Mouse (Mus musculus) monocyte, adult 5-6 weeks (primary cell): ENCODE data around the gene Jpt2. TPM values are rescaled to one million over a fixed set of nuclear protein-coding genes. Genes with fewer than 3 reads are reported as not detected.
"Not testable (repeated sequence)": the region's sequence is repeated elsewhere in the genome, so short reads cannot be mapped to it uniquely, and the experiment has no call there.

Experiments used
- ATAC-seq: fragments of 153-309, 156-312 bp; replicated peaks from 2 replicates; pipeline ENCODE4 v1.8.0; 2017; ENCODE audit warnings: mild to moderate bottlenecking; ENCODE audit not compliant: low TSS enrichment, insufficient number of reproducible peaks, severe bottlenecking, poor library complexity, low FRiP score
- total RNA-seq: library from RNA; stranded (forward); fragments of 200-1000, 200-491, 200-594 nt; gene quantifications from 3 replicates; pipeline ENCODE4 v1.2.3, GENCODE M21; 2017

The Jpt2 gene
- total RNA-seq, result 13.4 to 14.4 TPM (median 14.2 TPM) in 3 replicates

DNA sequence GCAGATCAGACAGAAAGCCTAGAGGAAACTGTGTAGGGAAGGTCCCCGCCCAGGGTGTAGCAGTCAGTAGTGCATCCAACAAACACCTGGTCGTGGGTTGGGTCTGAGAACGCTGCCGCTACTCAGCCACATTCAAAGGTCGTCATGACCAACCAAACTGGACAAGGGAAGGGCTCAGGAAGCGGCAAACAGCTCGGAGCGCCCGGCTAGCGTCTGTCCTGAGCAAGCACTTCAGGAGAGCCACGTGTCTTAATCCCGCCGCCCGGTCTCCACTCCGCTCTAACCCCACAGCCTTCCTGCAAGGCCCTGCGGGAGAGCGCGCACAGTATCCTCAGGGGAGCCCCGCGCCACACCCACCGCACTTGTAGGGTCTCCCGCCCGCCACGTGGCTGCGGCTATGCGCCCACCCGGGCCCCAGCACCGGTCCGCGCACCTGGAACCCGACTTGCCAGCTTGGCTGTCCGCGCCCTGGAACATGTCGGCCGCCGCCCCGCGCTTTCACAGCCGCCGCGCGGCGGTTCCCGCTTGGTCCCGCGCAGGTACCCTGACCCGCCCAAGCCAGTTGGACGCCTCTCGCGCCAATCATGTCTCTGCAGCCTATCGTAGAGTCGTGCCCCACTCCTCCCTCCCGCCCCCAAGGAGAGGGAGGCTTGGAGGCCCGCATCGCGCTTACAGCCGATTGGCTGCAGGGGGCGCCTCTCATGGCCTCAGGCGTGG, at the start of gene Jpt2:
TSS of gene Jpt2 (minus strand) at position 555 of the 717 bp plus-strand sequence.
- peak; percentile 100 for ATAC-seq

DNA sequence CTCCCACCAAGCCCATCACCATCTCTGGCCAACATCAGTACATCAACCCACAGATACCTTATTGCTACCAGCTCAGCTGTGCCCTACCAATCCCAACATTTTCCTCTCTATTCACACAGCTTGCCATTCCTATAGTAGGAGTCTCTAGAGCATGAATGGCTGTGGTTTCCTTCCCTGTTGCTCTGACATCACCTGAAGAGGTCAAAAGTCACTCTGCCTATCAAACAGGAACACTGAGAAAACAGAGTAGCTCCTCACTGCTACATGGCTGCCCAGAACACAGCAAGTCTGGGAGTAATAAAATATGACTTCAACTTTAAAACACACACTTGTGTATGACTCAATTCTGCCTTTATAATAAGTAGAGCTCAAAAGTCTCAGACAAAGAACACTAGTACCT, 47.0 kb upstream of the Jpt2 start:
- ATAC-seq, result no peak

DNA sequence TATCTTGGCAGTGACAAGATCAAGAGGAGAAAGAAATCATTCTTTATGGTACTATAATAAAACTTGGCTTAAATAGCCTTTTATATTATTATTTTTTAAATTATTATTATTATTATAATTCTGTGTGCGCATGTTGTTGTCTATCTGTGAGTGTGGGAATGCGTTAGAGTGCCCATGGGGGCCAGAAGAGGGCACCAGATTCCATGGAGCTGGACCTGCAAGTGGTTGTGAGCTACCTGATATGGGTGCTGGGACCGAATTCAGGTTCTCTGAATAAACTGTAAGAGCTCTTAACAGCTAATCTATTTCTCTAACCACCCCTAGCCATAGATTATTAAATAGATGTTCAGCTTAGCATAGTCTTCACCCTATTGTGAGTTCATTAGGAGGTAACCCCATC, 44.6 kb upstream of the Jpt2 start:
- no peak for ATAC-seq

DNA sequence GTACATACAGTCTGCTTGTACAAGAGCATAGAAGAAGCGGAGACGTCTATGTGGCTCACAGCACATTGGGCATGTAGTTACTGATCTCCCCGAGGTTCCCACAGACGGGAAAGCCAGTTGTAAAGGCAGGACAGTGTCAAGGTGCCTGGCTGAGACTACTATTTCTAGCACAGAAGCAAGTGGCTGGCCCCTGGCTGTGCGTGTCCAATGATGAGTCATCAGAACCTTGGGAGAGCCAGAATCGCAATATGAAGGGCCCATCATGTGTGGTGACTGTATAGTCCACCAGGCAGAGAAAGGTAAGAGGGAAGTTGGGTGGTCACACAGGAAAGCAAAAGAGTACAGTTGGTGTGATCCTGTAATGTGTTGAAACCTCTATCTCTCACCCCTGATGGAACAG, 34.2 kb upstream of the Jpt2 start:
- ATAC-seq, result no peak

DNA sequence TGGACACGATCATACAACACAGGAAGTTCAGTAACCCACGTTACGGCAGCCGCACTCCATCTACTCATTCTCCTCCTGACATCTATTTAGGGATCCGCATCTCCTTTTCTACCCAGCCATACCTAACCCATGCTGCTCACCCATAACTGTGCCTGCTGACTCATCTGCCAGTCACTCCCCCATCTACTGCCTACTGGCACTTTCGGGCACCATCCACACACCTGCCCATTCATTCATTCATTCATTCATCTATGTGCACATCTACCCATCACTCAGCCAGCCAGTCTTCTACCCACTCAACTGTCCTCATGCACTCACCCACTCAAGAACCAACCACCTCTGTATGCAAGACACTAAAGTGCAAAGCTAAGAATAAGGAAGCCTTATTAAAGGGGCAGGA, 26.7 kb upstream of the Jpt2 start:
- no peak for ATAC-seq

DNA sequence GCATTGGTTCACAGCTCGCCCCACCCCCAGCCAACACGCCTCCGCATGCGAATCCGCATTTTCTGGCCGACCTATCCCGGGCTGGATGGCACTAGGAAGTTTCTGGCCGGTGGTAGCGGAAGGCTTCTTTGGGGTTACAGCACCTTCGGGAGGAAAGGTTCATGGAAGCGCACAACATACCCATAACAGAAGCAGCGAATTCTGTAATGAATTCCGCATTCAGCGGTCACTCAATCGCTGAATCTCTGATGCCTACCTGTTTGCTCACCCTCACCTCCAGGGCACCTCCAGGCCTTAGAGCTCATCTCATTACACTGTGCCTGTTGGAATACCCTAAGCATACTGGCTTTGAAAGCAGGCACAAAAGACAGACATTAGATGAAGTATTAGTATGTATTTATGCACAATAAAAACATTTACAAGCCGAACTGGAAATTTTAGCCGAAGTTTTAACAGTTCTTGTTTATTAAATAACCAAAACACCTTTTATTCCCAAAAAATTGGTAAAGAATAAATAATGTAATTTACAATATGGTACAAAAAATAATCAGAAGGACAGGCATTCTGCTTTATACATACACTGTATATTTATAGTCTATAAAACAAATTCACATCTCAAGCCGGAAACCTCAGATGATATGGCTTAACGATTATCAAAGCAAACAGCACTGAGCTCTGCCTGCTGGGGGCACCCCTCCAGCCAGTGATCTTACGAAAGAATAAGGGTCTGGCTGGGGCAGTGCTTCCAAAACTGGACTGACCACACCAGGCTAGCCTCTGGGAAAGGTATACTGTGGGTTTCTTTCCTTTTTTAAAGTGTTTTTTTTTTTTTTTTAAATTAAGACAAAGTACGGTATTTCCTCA, 595 bp upstream of the Jpt2 start:
- ATAC-seq, result no peak

DNA sequence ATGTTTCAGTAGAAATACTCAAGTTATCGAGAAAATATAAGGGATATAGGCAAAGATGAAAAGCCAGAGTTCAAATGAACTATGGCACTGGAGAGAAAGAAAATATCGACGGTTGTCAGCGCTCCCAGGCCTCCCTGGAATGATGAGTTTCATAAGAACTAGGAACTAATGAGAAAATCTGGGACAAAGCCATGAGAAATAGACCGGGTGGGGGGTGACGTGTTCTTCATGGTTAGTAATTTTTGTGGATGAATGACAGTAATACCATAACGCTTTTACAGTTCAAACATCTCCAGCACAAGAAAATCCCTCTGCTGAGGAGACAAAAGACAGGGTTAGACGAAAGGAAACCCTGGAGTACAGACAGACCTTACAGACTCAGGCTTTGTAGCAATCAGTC, 1.1 kb downstream of the Jpt2 start:
- ATAC-seq, result no peak

DNA sequence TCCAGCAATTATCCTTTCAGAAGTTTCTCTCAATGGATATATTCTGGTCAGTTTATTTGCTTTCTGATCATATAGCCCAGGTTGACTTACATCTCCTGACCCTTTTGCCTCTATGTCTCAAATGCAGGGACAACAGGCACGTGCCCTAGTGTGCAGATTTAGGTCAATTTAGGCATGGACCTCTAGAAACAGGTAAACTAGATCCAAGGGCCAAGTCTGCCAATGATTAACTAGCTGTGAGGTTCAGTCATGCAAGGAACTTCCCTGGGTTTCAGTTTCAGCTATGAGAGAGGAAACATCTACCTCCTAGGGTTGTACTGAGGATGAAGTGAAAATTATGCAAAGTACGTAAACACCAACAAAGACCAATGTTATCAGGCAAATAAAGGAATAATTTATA, 7.2 kb downstream of the Jpt2 start:
- ATAC-seq, result no peak

DNA sequence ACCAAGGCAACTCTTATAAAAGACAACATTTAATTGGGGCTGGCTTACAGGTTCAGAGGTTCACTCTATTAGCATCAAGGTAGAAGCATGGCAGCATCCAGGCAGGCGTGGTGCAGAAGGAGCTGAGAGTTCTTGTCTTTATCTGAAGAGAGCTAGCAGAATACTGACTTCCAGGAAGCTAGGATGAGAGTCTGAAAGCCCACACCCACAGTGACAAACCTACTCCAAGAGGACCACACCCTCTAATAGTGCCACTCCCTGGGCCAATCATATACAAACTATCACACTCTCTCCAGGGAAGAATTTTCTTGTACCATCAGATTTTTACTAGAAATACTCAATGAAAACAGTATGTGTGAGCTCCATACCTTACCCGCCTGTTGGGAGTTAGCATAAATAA, 9.8 kb downstream of the Jpt2 start:
- ATAC-seq, result no peak

DNA sequence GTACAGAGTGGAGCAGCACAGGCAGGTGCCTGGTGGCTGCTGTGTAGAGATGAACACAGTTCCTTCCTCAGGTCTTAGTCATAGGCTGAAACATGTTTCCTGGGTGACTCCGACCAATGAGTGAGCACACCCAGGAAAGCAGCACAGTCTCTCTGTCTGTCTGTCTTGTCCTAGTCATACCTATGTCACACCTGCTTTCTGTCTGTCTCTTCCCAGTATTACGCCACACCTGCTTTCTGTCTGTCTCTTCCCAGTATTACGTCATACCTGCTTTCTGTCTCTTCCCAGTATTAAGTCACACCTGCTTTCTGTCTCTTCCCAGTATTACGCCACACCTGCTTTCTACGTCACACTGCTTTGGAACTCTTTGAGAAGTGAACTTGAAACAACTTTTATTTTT, 12.3 kb downstream of the Jpt2 start:
- ATAC-seq, result no peak

DNA sequence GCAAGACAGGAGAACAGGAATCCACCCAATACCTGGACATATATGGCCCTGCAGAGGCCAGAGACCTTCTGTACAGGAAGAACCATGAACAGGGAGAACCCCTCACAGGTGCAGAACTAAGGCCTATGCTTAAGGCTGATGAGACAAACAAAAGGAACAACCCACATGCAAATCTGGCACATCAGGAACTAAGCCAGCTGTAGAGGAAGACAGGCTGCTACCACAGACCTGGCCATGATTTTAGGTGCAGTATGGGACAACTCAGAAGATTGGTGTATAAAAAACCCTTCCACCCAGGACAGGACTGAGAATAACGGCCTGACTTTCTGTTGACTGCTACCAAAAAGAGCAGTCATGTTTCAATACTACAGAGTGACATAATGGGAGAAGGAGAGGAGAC, 16.9 kb downstream of the Jpt2 start:
- ATAC-seq, result not testable (repeated sequence)

DNA sequence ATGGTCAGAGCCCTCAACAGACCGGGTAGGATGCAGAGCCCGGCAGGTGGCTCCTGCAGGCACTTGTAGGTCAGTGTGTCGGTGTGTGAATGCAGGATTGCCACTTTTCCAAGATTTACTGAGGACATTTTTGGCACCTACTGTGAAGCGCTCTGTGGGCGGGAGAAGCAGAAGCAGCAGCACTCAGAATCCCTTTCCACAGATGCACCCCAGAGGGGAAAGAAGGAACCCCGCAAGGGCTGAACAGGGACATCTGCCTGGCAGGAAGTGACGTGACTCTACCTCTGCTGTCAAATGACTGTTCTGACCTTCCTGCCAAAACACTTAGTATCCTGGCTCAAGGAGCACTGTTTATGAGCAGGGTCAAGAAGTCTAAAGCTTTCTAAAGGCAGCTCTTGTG, 17.5 kb downstream of the Jpt2 start:
- ATAC-seq, result no peak

DNA sequence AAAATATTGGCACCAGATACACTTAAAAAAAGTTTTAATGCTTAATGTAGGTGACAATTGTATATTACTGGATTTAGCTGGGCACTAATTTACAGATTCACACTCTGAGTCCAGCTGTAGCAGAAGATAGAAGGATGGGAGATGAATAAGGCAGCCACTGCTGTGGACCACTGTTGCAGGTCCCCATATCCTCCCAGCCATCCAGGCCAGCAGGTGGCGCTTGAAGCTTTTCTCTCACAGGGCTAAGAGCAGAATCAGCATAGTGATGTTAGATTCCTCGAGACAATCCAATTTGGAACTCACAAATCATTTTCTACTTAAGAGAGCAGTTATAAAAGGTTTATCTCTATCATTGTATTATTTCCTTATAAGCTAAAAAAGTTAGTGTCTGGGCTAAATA, 18.0 kb downstream of the Jpt2 start:
- ATAC-seq, result peak; percentile 72; the same call in 1 of the 2 replicates

DNA sequence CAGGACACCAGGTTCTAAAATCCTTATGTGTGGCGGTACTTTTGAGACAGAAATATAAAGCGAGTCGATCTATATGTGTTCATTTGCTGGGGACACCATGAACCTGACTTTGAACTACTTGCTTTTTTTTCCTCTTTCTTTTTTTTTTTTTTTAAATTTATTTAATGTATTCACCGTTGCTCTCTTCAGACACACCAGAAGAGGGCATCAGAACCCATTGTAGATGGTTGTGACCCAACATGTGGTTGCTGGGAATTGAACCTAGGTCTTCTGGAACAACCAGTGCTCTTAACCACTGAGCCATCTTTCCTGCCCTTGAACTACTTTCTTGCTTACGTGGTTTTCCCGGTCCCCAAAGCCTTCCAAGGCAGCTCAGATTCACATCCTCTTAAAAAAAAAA, 23.2 kb downstream of the Jpt2 start:
- ATAC-seq, result no peak

DNA sequence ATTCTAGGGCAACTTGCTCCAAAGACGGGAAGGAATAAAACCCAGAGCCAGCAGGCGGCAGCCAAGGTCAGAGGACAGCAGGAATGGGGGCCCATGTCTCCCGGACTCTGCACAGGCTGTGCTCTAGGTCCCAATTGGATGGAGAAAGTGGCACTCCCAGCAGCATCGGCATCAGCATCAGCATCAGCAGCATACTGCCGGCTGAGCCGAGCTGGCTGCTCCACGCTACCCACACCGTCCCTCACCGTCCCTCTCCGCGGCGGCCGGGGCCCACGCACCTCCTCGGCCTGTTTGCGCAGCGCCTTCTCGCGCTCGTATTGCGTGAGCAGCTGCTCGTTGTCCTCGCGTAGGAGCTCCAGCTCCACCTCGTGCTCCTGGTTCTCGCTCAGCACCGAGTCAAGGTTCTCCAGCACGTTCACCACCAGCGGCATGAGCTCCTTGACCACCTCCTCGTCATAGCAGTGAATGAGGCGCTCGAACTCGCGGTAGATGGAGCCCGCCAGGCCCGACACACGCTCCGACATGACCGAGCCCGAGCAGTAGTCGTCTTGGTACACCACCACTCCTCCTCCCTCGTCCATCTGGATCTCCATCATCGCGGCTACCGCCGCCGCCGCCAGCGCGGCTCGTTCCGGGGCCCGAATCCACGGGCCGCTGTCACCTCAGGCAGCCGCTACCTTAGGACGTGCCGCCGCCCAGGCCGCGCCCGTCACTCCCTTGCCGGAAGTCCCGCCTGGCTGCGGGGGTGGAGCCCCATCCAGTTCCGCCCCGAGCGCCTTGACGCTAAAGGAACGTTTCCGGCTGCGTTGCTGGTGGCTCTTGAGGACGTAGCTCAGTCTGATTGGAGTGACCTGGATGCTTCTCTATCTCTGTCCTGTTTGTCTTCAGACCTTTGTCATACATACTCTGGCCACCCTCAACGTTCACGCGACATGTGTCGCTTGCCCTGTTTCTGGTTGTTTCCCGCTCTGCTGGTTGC, 23.9 kb downstream of the Jpt2 start, which contains the start of gene Mapk8ip3:
TSS of gene Mapk8ip3 (minus strand) at position 719 of the 979 bp plus-strand sequence.
- ATAC-seq, result peak; percentile 98

DNA sequence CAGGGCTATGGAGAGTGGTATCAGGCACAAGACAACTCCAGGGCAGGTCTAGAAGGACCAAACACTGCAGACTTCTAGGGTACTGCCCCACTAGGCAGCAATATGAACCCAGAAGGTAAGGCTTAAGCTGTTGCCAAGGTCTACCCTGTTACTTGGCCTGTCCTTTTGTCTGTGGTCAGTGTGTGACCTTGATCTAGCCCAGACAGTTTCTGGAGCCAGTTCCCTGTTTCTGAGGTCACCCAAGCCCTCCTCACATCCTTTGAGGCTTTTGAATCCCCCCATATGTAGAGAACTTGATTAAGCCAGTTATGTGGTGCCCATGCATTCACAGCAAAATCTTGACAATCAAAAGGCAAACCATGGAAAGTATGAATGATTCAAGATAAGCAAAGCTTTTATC, 24.8 kb downstream of the Jpt2 start:
- ATAC-seq, result no peak

DNA sequence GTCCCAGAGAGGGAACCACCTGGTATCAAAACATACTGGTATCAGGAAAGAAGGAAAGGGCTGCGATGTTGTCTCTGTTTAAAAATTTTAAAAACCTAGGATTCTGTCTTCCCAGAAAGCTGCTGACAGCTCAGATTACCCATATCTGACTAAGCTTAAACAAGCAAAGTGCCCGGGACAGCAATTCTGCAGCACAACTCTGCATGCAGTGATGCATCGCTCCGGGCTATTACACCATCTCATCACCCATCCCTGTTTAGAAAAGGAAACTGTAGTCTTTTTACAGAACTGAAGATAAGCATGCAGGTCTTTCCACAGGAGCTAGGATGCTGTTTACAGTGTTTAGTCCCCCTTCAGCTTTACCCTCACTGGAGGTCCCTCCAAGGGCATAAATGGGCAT, 25.6 kb downstream of the Jpt2 start:
- ATAC-seq, result no peak

DNA sequence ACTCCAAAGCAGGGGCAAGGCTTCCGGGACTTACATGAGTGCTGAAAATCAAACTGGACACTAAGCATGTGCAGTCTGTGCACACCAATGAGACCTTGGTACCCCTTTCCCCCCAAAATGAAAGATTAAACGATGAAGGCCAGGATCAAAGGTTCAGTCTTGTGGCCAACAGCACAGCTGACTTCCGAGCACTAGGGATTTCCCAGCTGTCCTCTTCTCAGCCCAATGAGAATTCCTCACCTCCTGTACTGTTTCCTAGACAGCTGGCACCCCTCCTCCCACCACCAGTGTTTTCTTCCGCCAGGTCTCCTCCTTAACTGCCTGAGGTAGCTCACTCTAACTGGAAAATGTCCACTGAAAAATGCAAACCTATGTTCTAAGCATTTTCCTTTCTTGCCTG, 27.3 kb downstream of the Jpt2 start:
- no peak for ATAC-seq

DNA sequence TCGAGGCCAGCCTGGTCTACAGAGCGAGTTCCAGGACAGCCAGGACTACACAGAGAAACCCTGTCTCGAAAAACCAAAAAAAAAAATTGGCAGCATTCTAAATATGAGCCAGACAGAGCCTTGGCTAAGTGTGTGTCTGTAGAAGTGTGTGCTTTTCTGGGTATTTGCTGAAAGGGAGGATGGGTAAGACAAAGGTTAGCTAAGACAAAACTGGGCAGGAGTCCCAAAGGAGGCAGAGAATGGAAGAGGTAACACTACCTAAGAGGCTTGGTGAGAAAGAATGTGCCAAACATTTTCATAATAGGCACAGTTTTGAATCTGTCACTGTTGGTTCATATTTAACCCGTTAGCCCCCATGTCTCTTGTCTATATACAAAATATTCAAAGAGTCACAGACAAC, 28.1 kb downstream of the Jpt2 start:
- ATAC-seq, result no peak
